Mouse (Mus musculus): ENCODE measurements around the gene Nell1. TPM values are rescaled to one million over a fixed set of nuclear protein-coding genes. Genes with fewer than 3 reads are reported as not detected.

The Nell1 gene
- polyA plus RNA-seq, 1 experiment from 2014 or later, result 0.61 TPM

GRCm38 (mm10) chr7:50210678-50211251, 236.1 kb downstream of the Nell1 start:
- Histone ChIP-seq H3K4me1 (ENCODE audit: control insufficient read depth in 2 of 2, insufficient read depth in 2 of 2, low read length in 2 of 2) (no peaks in the 10 kb centered on the region), H3K27me3 (ENCODE audit: control insufficient read depth, insufficient read depth, low read length) (no peaks in the 10 kb centered on the region), H3K27ac (replicated peaks in 1 of 2; ENCODE audit: control insufficient read depth in 1 of 2, insufficient read depth in 1 of 2, low read depth in 2 of 2, low read length in 2 of 2) (no peak overlapping the region), H3K4me2 (ENCODE audit: low read length) (no peak overlapping the region), H3K9ac (ENCODE audit: low read length) (no peak overlapping the region), H3K36me3 (ENCODE audit: control insufficient read depth, insufficient read depth, low read length) (no peaks in the 10 kb centered on the region), H3K4me3 (ENCODE audit: control insufficient read depth in 1 of 2, insufficient read depth in 1 of 2, low read depth in 1 of 2, low read length in 2 of 2) (no peak overlapping the region), H3K9me3 (ENCODE audit: control insufficient read depth, low read length) (peaks cover 5% of the 10 kb centered on the region; the same call in 1 of the 2 replicates)
- WGBS, result 44% methylated on average over 6 of the region's 6 CpGs
- no peak for ATAC-seq (ENCODE audit: insufficient number of reproducible peaks, insufficient read depth, low FRiP score, low read depth)

- Histone ChIP-seq H3K4me3 (ENCODE audit: control insufficient read depth in 1 of 2, insufficient read depth in 1 of 2, low read depth in 1 of 2, low read length in 2 of 2) (no peak overlapping the region), H3K9ac (ENCODE audit: low read length) (no peak overlapping the region), H3K4me1 (ENCODE audit: control insufficient read depth in 2 of 2, insufficient read depth in 2 of 2, low read length in 2 of 2) (no peaks in the 10 kb centered on the region), H3K27me3 (ENCODE audit: control insufficient read depth, insufficient read depth, low read length) (no peaks in the 10 kb centered on the region), H3K27ac (replicated peaks in 1 of 2; ENCODE audit: control insufficient read depth in 1 of 2, insufficient read depth in 1 of 2, low read depth in 2 of 2, low read length in 2 of 2) (no peak overlapping the region), H3K9me3 (ENCODE audit: control insufficient read depth, low read length) (no peaks in the 10 kb centered on the region), H3K4me2 (ENCODE audit: low read length) (no peak overlapping the region), H3K36me3 (ENCODE audit: control insufficient read depth, insufficient read depth, low read length) (no peaks in the 10 kb centered on the region)
- ATAC-seq (ENCODE audit: insufficient number of reproducible peaks, insufficient read depth, low FRiP score, low read depth), result no peak
These were observed 247.2 kb downstream of the Nell1 start for GRCm38 (mm10) chr7:50221849-50222248.

- H3K27ac ChIP-seq (replicated peaks in 1 of 2; ENCODE audit: control insufficient read depth in 1 of 2, insufficient read depth in 1 of 2, low read depth in 2 of 2, low read length in 2 of 2), result no peak overlapping the region
- no peaks in the 10 kb centered on the region for H3K36me3 ChIP-seq (ENCODE audit: control insufficient read depth, insufficient read depth, low read length)
- H3K4me2 ChIP-seq (ENCODE audit: low read length), result no peak overlapping the region
- H3K9ac ChIP-seq (ENCODE audit: low read length), result no peak overlapping the region
- H3K4me1 ChIP-seq (ENCODE audit: control insufficient read depth in 2 of 2, insufficient read depth in 2 of 2, low read length in 2 of 2), result no peaks in the 10 kb centered on the region
- no peaks in the 10 kb centered on the region for H3K9me3 ChIP-seq (ENCODE audit: control insufficient read depth, low read length)
- ATAC-seq (ENCODE audit: insufficient number of reproducible peaks, insufficient read depth, low FRiP score, low read depth), result no peak
- WGBS, result 68% methylated on average over 2 of the region's 2 CpGs
- no peaks in the 10 kb centered on the region for H3K27me3 ChIP-seq (ENCODE audit: control insufficient read depth, insufficient read depth, low read length)
- no peak overlapping the region for H3K4me3 ChIP-seq (ENCODE audit: control insufficient read depth in 1 of 2, insufficient read depth in 1 of 2, low read depth in 1 of 2, low read length in 2 of 2)
These were observed 252.0 kb downstream of the Nell1 start for GRCm38 (mm10) chr7:50226621-50227020.

- Histone ChIP-seq H3K36me3 (ENCODE audit: control insufficient read depth, insufficient read depth, low read length) (no peaks in the 10 kb centered on the region), H3K27me3 (ENCODE audit: control insufficient read depth, insufficient read depth, low read length) (no peaks in the 10 kb centered on the region), H3K4me2 (ENCODE audit: low read length) (no peak overlapping the region), H3K4me3 (ENCODE audit: control insufficient read depth in 1 of 2, insufficient read depth in 1 of 2, low read depth in 1 of 2, low read length in 2 of 2) (no peak overlapping the region), H3K9me3 (ENCODE audit: control insufficient read depth, low read length) (no peaks in the 10 kb centered on the region), H3K27ac (replicated peaks in 1 of 2; ENCODE audit: control insufficient read depth in 1 of 2, insufficient read depth in 1 of 2, low read depth in 2 of 2, low read length in 2 of 2) (no peak overlapping the region), H3K9ac (ENCODE audit: low read length) (no peak overlapping the region), H3K4me1 (ENCODE audit: control insufficient read depth in 2 of 2, insufficient read depth in 2 of 2, low read length in 2 of 2) (no peaks in the 10 kb centered on the region)
- 57% methylated on average over 4 of the region's 4 CpGs for WGBS
- no peak for ATAC-seq (ENCODE audit: insufficient number of reproducible peaks, insufficient read depth, low FRiP score, low read depth)
These were observed 253.6 kb downstream of the Nell1 start for GRCm38 (mm10) chr7:50228273-50228672.

GRCm38 (mm10) chr7:50241213-50241612, 266.5 kb downstream of the Nell1 start:
- Histone ChIP-seq H3K9me3 (ENCODE audit: control insufficient read depth, low read length) (no peaks in the 10 kb centered on the region), H3K9ac (ENCODE audit: low read length) (no peak overlapping the region), H3K36me3 (ENCODE audit: control insufficient read depth, insufficient read depth, low read length) (no peaks in the 10 kb centered on the region), H3K4me2 (ENCODE audit: low read length) (no peak overlapping the region), H3K4me1 (ENCODE audit: control insufficient read depth in 2 of 2, insufficient read depth in 2 of 2, low read length in 2 of 2) (no peaks in the 10 kb centered on the region), H3K27me3 (ENCODE audit: control insufficient read depth, insufficient read depth, low read length) (no peaks in the 10 kb centered on the region), H3K4me3 (ENCODE audit: control insufficient read depth in 1 of 2, insufficient read depth in 1 of 2, low read depth in 1 of 2, low read length in 2 of 2) (no peak overlapping the region), H3K27ac (replicated peaks in 1 of 2; ENCODE audit: control insufficient read depth in 1 of 2, insufficient read depth in 1 of 2, low read depth in 2 of 2, low read length in 2 of 2) (no peak overlapping the region)
- ATAC-seq (ENCODE audit: insufficient number of reproducible peaks, insufficient read depth, low FRiP score, low read depth), result no peak
- WGBS, result 73% methylated on average over 4 of the region's 4 CpGs

- no peak for ATAC-seq (ENCODE audit: insufficient number of reproducible peaks, insufficient read depth, low FRiP score, low read depth)
These were observed 267.1 kb downstream of the Nell1 start for GRCm38 (mm10) chr7:50241634-50242273.

GRCm38 (mm10) chr7:50253166-50253565, 278.5 kb downstream of the Nell1 start:
- no peaks in the 10 kb centered on the region for H3K36me3 ChIP-seq (ENCODE audit: control insufficient read depth, insufficient read depth, low read length)
- H3K4me1 ChIP-seq (ENCODE audit: control insufficient read depth in 2 of 2, insufficient read depth in 2 of 2, low read length in 2 of 2), result no peaks in the 10 kb centered on the region
- no peak overlapping the region for H3K4me2 ChIP-seq (ENCODE audit: low read length)
- H3K4me3 ChIP-seq (ENCODE audit: control insufficient read depth in 1 of 2, insufficient read depth in 1 of 2, low read depth in 1 of 2, low read length in 2 of 2), result no peak overlapping the region
- H3K27me3 ChIP-seq (ENCODE audit: control insufficient read depth, insufficient read depth, low read length), result no peaks in the 10 kb centered on the region
- 63% methylated on average over 3 of the region's 3 CpGs for WGBS
- no peak overlapping the region for H3K27ac ChIP-seq (replicated peaks in 1 of 2; ENCODE audit: control insufficient read depth in 1 of 2, insufficient read depth in 1 of 2, low read depth in 2 of 2, low read length in 2 of 2)
- no peak for ATAC-seq (ENCODE audit: insufficient number of reproducible peaks, insufficient read depth, low FRiP score, low read depth)
- H3K9me3 ChIP-seq (ENCODE audit: control insufficient read depth, low read length), result no peaks in the 10 kb centered on the region
- no peak overlapping the region for H3K9ac ChIP-seq (ENCODE audit: low read length)

More at GRCm38 (mm10) chr7:50241634-50242273, 267.1 kb downstream of the Nell1 start:
- no peaks in the 10 kb centered on the region for H3K4me1 ChIP-seq (ENCODE audit: control insufficient read depth in 2 of 2, insufficient read depth in 2 of 2, low read length in 2 of 2)
- no peak overlapping the region for H3K4me2 ChIP-seq (ENCODE audit: low read length)
- H3K9me3 ChIP-seq (ENCODE audit: control insufficient read depth, low read length), result no peaks in the 10 kb centered on the region
- H3K27me3 ChIP-seq (ENCODE audit: control insufficient read depth, insufficient read depth, low read length), result no peaks in the 10 kb centered on the region
- 68% methylated on average over 5 of the region's 5 CpGs for WGBS
- H3K4me3 ChIP-seq (ENCODE audit: control insufficient read depth in 1 of 2, insufficient read depth in 1 of 2, low read depth in 1 of 2, low read length in 2 of 2), result no peak overlapping the region
- H3K27ac ChIP-seq (replicated peaks in 1 of 2; ENCODE audit: control insufficient read depth in 1 of 2, insufficient read depth in 1 of 2, low read depth in 2 of 2, low read length in 2 of 2), result no peak overlapping the region
- no peak overlapping the region for H3K9ac ChIP-seq (ENCODE audit: low read length)
- no peaks in the 10 kb centered on the region for H3K36me3 ChIP-seq (ENCODE audit: control insufficient read depth, insufficient read depth, low read length)

GRCm38 (mm10) chr7:50260016-50260415, 285.4 kb downstream of the Nell1 start:
- Histone ChIP-seq H3K36me3 (ENCODE audit: control insufficient read depth, insufficient read depth, low read length) (no peaks in the 10 kb centered on the region), H3K9me3 (ENCODE audit: control insufficient read depth, low read length) (no peaks in the 10 kb centered on the region), H3K4me3 (ENCODE audit: control insufficient read depth in 1 of 2, insufficient read depth in 1 of 2, low read depth in 1 of 2, low read length in 2 of 2) (no peak overlapping the region), H3K4me1 (ENCODE audit: control insufficient read depth in 2 of 2, insufficient read depth in 2 of 2, low read length in 2 of 2) (no peaks in the 10 kb centered on the region), H3K4me2 (ENCODE audit: low read length) (no peak overlapping the region), H3K27ac (replicated peaks in 1 of 2; ENCODE audit: control insufficient read depth in 1 of 2, insufficient read depth in 1 of 2, low read depth in 2 of 2, low read length in 2 of 2) (no peak overlapping the region), H3K9ac (ENCODE audit: low read length) (no peak overlapping the region), H3K27me3 (ENCODE audit: control insufficient read depth, insufficient read depth, low read length) (no peaks in the 10 kb centered on the region)
- no peak for ATAC-seq (ENCODE audit: insufficient number of reproducible peaks, insufficient read depth, low FRiP score, low read depth)
- 58% methylated on average over 3 of the region's 3 CpGs for WGBS

Data from heart, embryonic 14.5 days (tissue).